Mouse (Mus musculus): ENCODE data around the gene Smad6.

- TF ChIP-seq CTCF (IDR thresholded peaks at IDR 0.05; ENCODE audit: borderline replicate concordance, control insufficient read depth, extremely low read depth, insufficient read depth, low read length, poor library complexity) (no peak), POLR2A (IDR thresholded peaks at IDR 0.05; ENCODE audit: control insufficient read depth, extremely low read depth, insufficient read depth, low read length, poor library complexity) (no peak)
These were observed 5.0 kb downstream of the Smad6 start for GRCm38 (mm10) chr9:64016648-64017400.
